Mouse (Mus musculus) embryonic facial prominence, embryonic 13.5 days (tissue): ENCODE results near the gene Gpc6. TPM values are rescaled to one million over a fixed set of nuclear protein-coding genes. Genes with fewer than 3 reads are reported as not detected.

Experiments used
- ATAC-seq: fragments of 200-750 bp; cut with Nextera tagmentation; 2 replicates; pipeline ENCODE4 v1.8.0; 2017; ENCODE audit warnings: low read depth; ENCODE audit not compliant: insufficient number of reproducible peaks, insufficient read depth, low FRiP score, low TSS enrichment
- H3K27ac ChIP-seq: fragments of 300-500 bp; sonication (generic); 2 replicates; pipeline ENCODE4 v1.5.1; 2015; ENCODE audit warnings: moderate library complexity, mild to moderate bottlenecking, inconsistent platforms
- H3K27me3 ChIP-seq: fragments of 300-500 bp; sonication (generic); 2 replicates; pipeline ENCODE4 v1.6.1; 2015; ENCODE audit warnings: mild to moderate bottlenecking, inconsistent platforms
- H3K36me3 ChIP-seq: fragments of 300-500 bp; sonication (generic); 2 replicates; pipeline ENCODE4 v1.6.1; 2015; ENCODE audit warnings: mild to moderate bottlenecking, inconsistent platforms
- H3K4me1 ChIP-seq: fragments of 300-500 bp; sonication (generic); 2 replicates; pipeline ENCODE4 v1.6.1; 2015; ENCODE audit warnings: inconsistent platforms
- H3K4me2 ChIP-seq: fragments of 300-500 bp; sonication (generic); 2 replicates; pipeline ENCODE4 v1.6.1; 2015; ENCODE audit warnings: moderate library complexity, mild to moderate bottlenecking, inconsistent platforms
- H3K4me3 ChIP-seq: fragments of 300-500 bp; sonication (generic); 2 replicates; pipeline ENCODE4 v1.5.1; 2015; ENCODE audit warnings: mild to moderate bottlenecking, inconsistent platforms
- H3K9ac ChIP-seq: fragments of 300-500 bp; sonication (generic); 2 replicates; pipeline ENCODE4 v1.6.1; 2015; ENCODE audit warnings: mild to moderate bottlenecking, inconsistent platforms
- H3K9me3 ChIP-seq: fragments of 300-500 bp; sonication (generic); 2 replicates; pipeline ENCODE4 v1.6.1; 2016; ENCODE audit warnings: inconsistent platforms
- WGBS: fragments of 180-500 bp; shearing (Covaris S2); methylation state at CpG from one replicate; pipeline ENCODE4 v1.1.7; 2015; ENCODE audit warnings: mixed read lengths; 5-methylcytosine and 5-hydroxymethylcytosine counted together
- polyA plus RNA-seq: library from polyadenylated mRNA; unstranded; fragments of >200 nt; fragmentation: Nextera tagmentation; extraction: Ambion mirVana; gene quantifications from 2 replicates; pipeline ENCODE4 v1.2.1, GENCODE M21; 2015

The Gpc6 gene
- polyA plus RNA-seq, 1 experiment from 2014 or later, result 57.7 TPM

DNA sequence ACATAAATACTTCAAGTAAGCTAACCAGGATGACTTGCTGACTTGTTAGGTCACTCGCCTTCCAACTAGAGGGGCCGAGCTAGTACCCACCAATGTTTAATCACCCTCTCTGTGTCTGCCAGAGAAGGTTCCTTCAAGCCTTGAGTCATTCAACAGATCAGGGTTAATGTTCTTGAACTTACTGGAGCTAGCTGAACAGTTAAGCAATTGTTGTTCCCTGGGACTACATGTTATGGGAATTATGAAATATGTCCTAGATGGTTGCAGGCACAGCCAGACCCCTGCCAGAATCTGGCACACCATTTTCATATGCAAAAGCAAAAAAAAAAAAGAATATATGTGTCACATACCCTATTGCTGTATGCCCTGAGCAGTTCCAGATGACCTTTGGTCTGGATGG lies 726.8 kb downstream of the Gpc6 start:
- Histone ChIP-seq H3K9ac (no peak overlapping the region), H3K9me3 (no peaks in the 10 kb centered on the region), H3K4me2 (no peak overlapping the region), H3K36me3 (no peaks in the 10 kb centered on the region), H3K4me1 (peaks cover 10% of the 10 kb centered on the region), H3K4me3 (no peak overlapping the region), H3K27ac (no peak overlapping the region; the same call in 1 of the 2 replicates), H3K27me3 (no peaks in the 10 kb centered on the region)
- ATAC-seq, result no peak
- WGBS, result 86% methylated on average over 2 of the region's 2 CpGs

DNA sequence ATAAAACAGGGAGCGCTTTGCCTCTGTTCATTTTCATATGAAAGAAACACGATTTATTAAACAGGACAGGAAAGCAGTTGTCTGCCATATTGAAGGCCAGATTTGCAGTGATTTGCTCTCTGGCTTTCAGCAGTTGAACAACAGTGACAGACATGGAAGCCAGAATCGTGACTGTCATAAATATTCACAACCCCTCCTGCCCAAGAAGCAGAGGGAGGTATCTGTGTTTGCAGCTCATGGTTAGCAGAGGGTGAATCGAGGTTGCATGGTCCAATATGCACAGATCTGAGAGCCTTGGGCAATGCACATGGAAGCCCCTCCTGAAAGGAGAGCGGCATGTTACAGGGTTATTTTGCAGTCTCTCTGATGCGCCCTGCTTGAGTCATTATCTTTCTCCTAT lies 730.3 kb downstream of the Gpc6 start:
- peaks cover 4% of the 10 kb centered on the region; the same call in 1 of the 2 replicates for H3K4me1 ChIP-seq
- H3K27ac ChIP-seq, result no peak overlapping the region
- no peak for ATAC-seq
- no peaks in the 10 kb centered on the region for H3K27me3 ChIP-seq
- 84% methylated on average over 6 of the region's 6 CpGs for WGBS
- H3K9me3 ChIP-seq, result no peaks in the 10 kb centered on the region
- no peaks in the 10 kb centered on the region for H3K36me3 ChIP-seq
- no peak overlapping the region for H3K9ac ChIP-seq
- no peak overlapping the region for H3K4me2 ChIP-seq
- no peak overlapping the region for H3K4me3 ChIP-seq

DNA sequence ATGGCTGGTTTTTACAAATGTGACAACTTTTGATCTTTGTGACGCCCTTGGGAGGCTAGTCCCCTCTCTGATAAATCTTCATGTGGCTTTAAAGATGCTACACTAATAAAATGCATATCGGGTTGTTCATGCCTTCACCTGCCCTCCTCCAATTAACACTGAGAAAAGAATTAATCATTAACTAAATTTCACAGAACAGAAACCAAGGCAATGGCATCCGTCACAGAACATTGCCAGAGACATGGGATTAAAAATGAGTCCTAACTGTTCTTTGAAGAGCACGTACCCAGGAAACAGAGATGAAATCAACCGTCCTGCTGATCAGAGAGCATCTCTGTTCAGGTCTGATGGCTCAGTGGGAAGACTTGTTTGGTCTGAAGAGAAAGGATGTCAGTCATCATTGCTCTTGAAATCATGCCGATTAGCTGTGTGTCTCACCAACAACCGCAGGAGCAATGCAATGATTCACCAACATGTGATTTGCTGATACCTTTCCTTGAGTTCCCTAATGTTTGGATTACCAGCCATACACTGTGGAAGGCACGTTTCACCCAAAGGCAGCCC lies 734.2 kb downstream of the Gpc6 start:
- Histone ChIP-seq H3K27me3 (no peaks in the 10 kb centered on the region), H3K27ac (no peak overlapping the region), H3K9me3 (no peaks in the 10 kb centered on the region), H3K36me3 (no peaks in the 10 kb centered on the region), H3K9ac (no peak overlapping the region), H3K4me2 (no peak overlapping the region), H3K4me1 (no peaks in the 10 kb centered on the region), H3K4me3 (no peak overlapping the region)
- no peak for ATAC-seq
- 85% methylated on average over 8 of the region's 8 CpGs for WGBS

DNA sequence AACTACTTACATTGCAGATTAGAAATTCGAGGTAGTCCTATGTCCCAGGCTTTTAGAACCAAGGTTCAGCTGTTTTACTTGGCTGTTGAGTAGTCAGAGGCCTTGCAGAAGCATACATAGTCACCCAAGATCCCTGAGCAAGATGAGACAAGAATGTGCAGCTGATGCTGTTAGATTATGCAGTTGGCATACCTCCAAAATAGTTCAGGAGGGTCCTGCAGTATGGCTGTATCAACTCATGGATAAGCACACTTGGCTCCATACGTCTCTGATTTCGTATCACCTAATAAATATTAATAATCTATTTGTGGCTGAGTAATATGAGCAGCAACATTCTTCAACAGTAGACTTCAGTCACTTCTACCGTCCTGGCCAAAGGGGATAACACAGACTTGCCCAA lies 737.1 kb downstream of the Gpc6 start:
- no peak overlapping the region for H3K9ac ChIP-seq
- H3K4me2 ChIP-seq, result no peak overlapping the region
- no peak overlapping the region for H3K4me3 ChIP-seq
- 75% methylated on average over 4 of the region's 4 CpGs for WGBS
- ATAC-seq, result no peak
- H3K9me3 ChIP-seq, result no peaks in the 10 kb centered on the region
- H3K36me3 ChIP-seq, result no peaks in the 10 kb centered on the region
- no peaks in the 10 kb centered on the region for H3K27me3 ChIP-seq
- no peaks in the 10 kb centered on the region for H3K4me1 ChIP-seq
- H3K27ac ChIP-seq, result no peak overlapping the region

DNA sequence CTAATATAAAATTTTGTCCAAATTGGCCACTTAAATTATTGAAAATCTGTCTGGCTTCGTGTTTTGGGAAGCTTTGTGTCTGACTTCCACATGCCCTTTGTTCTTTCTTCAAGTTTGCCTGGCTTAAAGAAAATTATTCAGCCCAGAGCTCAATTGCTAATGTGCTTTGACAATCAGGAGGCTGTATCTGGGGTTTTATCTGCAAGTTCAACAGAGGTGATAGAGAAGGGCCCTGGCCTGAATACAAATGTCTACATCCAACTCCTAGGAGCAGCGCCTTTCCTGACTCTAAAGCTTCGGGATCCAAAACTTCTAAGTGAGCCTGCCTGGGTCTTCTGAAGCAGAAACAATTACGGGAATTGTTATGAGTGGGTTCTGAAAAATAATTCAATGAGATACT lies 739.7 kb downstream of the Gpc6 start:
- Histone ChIP-seq H3K4me1 (no peaks in the 10 kb centered on the region), H3K27ac (no peak overlapping the region), H3K36me3 (no peaks in the 10 kb centered on the region), H3K9me3 (no peaks in the 10 kb centered on the region), H3K4me2 (no peak overlapping the region), H3K9ac (no peak overlapping the region), H3K4me3 (no peak overlapping the region), H3K27me3 (no peaks in the 10 kb centered on the region)
- WGBS, result 80% methylated on average over 4 of the region's 4 CpGs
- ATAC-seq, result no peak

DNA sequence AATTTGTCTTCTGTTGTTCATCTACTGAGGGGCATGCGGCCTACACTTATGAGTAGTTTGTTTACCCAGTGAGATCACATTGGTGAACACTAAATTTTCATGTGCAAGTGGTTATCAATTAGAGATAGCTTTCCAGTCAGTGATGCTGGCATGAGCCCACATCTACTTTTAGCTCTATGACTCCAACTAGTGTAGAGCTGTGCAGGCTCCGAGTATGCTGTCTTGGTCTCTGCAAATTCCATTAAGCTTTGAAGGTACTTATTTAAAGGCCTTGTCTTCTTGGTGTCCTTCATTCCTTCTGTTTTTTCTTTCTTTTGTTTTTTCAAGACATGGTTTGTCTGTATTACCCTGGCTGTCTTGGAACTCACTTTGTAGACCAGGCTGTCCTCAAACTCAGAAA lies 741.0 kb downstream of the Gpc6 start:
- Histone ChIP-seq H3K36me3 (no peaks in the 10 kb centered on the region), H3K27me3 (no peaks in the 10 kb centered on the region), H3K9me3 (no peaks in the 10 kb centered on the region), H3K4me1 (no peaks in the 10 kb centered on the region), H3K4me3 (no peak overlapping the region), H3K9ac (no peak overlapping the region), H3K4me2 (no peak overlapping the region), H3K27ac (no peak overlapping the region)
- 95% methylated on average over 2 of the region's 2 CpGs for WGBS
- no peak for ATAC-seq

DNA sequence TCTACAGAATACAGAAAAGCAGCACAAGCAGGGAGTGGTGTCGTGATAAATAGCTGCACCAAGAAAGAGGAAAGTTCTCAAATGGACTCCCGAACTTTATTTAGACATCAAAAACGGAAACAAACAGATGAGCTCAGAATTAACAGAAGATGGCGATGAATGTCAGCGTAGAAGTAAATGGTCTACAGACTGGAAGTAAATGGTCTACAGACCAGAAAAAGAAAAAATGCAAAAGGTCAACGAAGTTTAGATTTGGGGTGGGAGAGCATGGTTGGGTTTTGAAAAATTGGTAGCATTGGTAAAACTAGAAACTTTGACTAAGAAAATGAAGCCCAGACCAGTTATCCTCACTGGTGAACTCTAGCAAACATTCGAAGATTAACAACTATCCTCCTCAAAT lies 748.4 kb downstream of the Gpc6 start:
- no peaks in the 10 kb centered on the region for H3K9me3 ChIP-seq
- ATAC-seq, result no peak
- H3K4me3 ChIP-seq, result no peak overlapping the region
- no peak overlapping the region for H3K27ac ChIP-seq
- 90% methylated on average over 7 of the region's 7 CpGs for WGBS
- H3K4me1 ChIP-seq, result no peaks in the 10 kb centered on the region
- H3K4me2 ChIP-seq, result no peak overlapping the region
- H3K27me3 ChIP-seq, result no peaks in the 10 kb centered on the region
- H3K9ac ChIP-seq, result no peak overlapping the region
- no peaks in the 10 kb centered on the region for H3K36me3 ChIP-seq

DNA sequence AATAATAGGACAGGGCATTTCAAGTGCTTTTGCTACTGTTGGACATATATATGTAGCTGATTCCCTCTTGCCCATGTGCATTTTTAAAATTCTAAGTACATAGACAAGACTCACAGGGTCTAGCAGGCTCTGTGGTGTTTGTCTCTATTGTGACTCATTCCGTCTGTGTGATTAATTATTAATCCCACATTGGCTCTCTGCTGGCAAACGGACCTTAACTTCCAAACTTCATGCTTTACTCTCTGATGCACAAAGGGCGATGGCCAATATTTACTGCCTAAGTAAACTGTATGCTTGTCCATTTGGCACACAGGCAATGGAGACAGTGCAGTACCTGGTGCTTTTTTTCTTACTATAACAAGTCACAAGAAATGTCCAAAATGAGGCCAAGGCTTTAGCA lies 749.4 kb downstream of the Gpc6 start:
- H3K27ac ChIP-seq, result no peak overlapping the region
- H3K4me1 ChIP-seq, result no peaks in the 10 kb centered on the region
- 82% methylated on average over 3 of the region's 3 CpGs for WGBS
- no peak overlapping the region for H3K9ac ChIP-seq
- no peaks in the 10 kb centered on the region for H3K9me3 ChIP-seq
- H3K27me3 ChIP-seq, result no peaks in the 10 kb centered on the region
- H3K4me2 ChIP-seq, result no peak overlapping the region
- H3K4me3 ChIP-seq, result no peak overlapping the region
- H3K36me3 ChIP-seq, result no peaks in the 10 kb centered on the region
- no peak for ATAC-seq

DNA sequence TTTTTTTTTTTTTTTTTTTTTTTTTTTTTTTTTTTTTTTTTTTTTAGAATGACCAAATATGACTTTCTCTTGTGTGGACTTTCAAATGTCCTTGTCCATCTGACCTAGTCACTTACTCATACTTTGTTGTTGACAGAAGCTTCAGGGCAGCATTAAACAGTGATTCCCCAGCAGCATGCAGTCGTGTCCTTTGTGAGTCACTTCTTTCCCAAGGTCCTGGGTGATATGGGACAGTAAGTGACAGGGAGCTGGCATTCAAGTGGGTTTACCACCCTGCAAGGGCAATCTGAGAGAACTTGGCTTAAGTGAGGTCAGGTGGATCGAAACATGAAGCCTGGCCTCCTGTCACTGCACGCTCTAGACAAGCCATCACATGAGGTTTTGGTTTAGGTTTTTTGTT lies 754.8 kb downstream of the Gpc6 start:
- no peak overlapping the region for H3K9ac ChIP-seq
- no peak overlapping the region for H3K4me3 ChIP-seq
- no peaks in the 10 kb centered on the region for H3K27me3 ChIP-seq
- no peak overlapping the region for H3K27ac ChIP-seq
- no peak overlapping the region for H3K4me2 ChIP-seq
- no peaks in the 10 kb centered on the region for H3K36me3 ChIP-seq
- ATAC-seq, result no peak
- 69% methylated on average over 3 of the region's 3 CpGs for WGBS
- peaks cover 8% of the 10 kb centered on the region for H3K4me1 ChIP-seq
- no peaks in the 10 kb centered on the region for H3K9me3 ChIP-seq

DNA sequence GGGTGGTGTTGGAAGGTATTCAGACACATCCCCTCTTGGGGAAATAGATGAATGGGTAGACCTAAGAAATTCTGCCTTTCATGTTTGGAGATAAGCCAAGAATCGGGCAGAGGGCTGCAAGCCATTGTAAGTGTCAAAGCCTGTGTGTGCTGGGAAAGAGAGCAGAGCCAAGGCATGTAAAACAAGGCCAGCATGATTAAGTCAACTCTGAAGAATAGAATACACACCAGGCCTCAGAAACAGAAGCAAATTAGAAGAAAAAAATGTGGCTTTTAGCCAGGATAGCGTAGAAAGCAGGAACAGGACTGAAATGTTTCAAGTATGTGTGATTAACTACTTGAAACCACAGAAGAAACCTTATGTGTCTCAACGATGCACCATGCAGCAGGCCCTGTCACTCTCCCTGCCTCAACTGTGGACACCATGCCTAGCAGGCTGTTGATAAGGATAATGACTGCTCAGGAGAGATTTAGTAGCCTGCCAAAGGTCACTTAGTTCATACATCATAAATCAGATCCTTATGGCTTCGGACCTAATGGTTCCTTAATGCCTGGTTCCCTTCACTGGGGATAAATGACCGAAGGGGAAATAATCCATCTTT lies 756.3 kb downstream of the Gpc6 start:
- no peak overlapping the region for H3K4me2 ChIP-seq
- no peak for ATAC-seq
- no peak overlapping the region for H3K4me3 ChIP-seq
- H3K9ac ChIP-seq, result no peak overlapping the region
- WGBS, result 46% methylated on average over 5 of the region's 5 CpGs
- no peaks in the 10 kb centered on the region for H3K36me3 ChIP-seq
- peak overlapping the region; percentile 60; the same call in 1 of the 2 replicates for H3K27ac ChIP-seq
- no peaks in the 10 kb centered on the region for H3K9me3 ChIP-seq
- H3K4me1 ChIP-seq, result peaks cover 8% of the 10 kb centered on the region
- no peaks in the 10 kb centered on the region for H3K27me3 ChIP-seq

DNA sequence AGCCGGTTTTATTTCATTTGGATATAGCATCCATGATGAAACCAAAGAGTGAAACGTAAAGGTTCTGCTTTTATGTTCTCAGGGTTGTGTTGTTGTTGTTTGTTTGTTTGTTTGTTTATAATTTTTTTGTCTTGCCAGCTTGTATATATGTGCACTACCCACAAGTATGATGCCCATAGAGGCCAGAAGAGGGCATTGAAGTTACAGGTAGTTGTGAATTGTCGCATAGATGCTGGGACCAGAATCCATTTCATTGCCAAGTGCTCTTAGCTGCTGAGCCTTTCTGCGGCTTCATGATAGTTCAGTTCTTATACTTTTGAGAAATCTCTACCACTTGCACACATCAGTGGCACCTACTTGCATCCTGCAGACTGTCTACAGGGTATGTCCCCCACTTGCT lies 758.0 kb downstream of the Gpc6 start:
- H3K9me3 ChIP-seq, result no peaks in the 10 kb centered on the region
- H3K4me3 ChIP-seq, result no peak overlapping the region
- H3K27me3 ChIP-seq, result no peaks in the 10 kb centered on the region
- no peak overlapping the region for H3K4me2 ChIP-seq
- no peak for ATAC-seq
- 94% methylated on average over 4 of the region's 4 CpGs for WGBS
- H3K27ac ChIP-seq, result no peak overlapping the region
- H3K36me3 ChIP-seq, result no peaks in the 10 kb centered on the region
- H3K9ac ChIP-seq, result no peak overlapping the region
- peaks cover 8% of the 10 kb centered on the region for H3K4me1 ChIP-seq

DNA sequence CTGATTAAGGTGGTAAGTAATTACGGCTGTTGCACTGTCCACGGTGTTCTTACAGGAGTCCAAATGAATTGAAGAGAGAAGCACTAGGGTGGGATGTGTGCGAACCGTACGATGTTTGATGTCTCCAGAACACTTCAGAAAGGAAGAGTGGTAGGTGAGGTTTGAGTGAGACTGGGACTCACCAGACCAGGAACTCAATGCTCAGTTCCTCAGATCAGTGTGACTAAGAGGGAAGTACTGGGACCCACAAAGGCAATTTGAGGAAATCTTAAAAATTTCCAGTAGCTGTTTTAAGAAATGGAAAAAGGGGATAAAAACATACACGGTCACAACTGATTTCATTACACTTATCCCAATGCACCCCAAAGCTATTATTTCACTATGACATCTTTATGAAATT lies 764.7 kb downstream of the Gpc6 start:
- no peak for ATAC-seq
- 94% methylated on average over 6 of the region's 6 CpGs for WGBS

More for the DNA sequence above, 764.7 kb downstream of the Gpc6 start:
- Histone ChIP-seq H3K4me1 (peaks cover 4% of the 10 kb centered on the region; the same call in 1 of the 2 replicates), H3K9ac (no peak overlapping the region), H3K27me3 (no peaks in the 10 kb centered on the region), H3K4me2 (no peak overlapping the region), H3K27ac (no peak overlapping the region), H3K36me3 (no peaks in the 10 kb centered on the region), H3K4me3 (no peak overlapping the region), H3K9me3 (no peaks in the 10 kb centered on the region)
